Mouse (Mus musculus) embryonic facial prominence, embryonic 11.5 days (tissue): Measurements from ENCODE around the gene Ntn1. TPM values are rescaled to one million over a fixed set of nuclear protein-coding genes. Genes with fewer than 3 reads are reported as not detected.
A peak's percentile ranks its signal among the peaks of the same experiment; 100 is the strongest.

ENCODE experiments used
- ATAC-seq: fragments of 200-750 bp; cut with Nextera tagmentation; replicated peaks from 2 replicates; pipeline ENCODE4 v1.8.0; 2017; ENCODE audit warnings: low read depth; ENCODE audit not compliant: insufficient number of reproducible peaks, low FRiP score, low TSS enrichment
- DNase-seq: peaks from one replicate; pipeline ENCODE4 v3.0.0-alpha.2; 2015; ENCODE audit warnings: low spot score
- H3K27ac ChIP-seq: fragments of 300-500 bp; sonication (generic); replicated peaks from 2 replicates; pipeline ENCODE4 v1.5.1; 2014; ENCODE audit warnings: mild to moderate bottlenecking, low read depth, low read length, control low read depth
- H3K27me3 ChIP-seq: fragments of 300-500 bp; sonication (generic); 2 replicates; pipeline ENCODE4 v1.6.1; 2014; ENCODE audit warnings: mild to moderate bottlenecking, low read length, moderate library complexity, mixed read lengths; ENCODE audit not compliant: control insufficient read depth, insufficient read depth
- H3K36me3 ChIP-seq: fragments of 300-500 bp; sonication (generic); replicated peaks from 2 replicates; pipeline ENCODE4 v1.6.1; 2014; ENCODE audit warnings: low read depth, mild to moderate bottlenecking, low read length, moderate library complexity, mixed read lengths; ENCODE audit not compliant: control insufficient read depth, insufficient read depth
- H3K4me1 ChIP-seq: fragments of 300-500 bp; sonication (generic); 2 replicates; pipeline ENCODE4 v1.6.1; 2014; ENCODE audit warnings: low read length, mixed read lengths; ENCODE audit not compliant: control insufficient read depth, insufficient read depth
- H3K4me2 ChIP-seq: fragments of 300-500 bp; sonication (generic); 2 replicates; pipeline ENCODE4 v1.6.1; 2014; ENCODE audit warnings: low read depth, mild to moderate bottlenecking, control low read depth, low read length, moderate library complexity
- H3K4me3 ChIP-seq: fragments of 300-500 bp; sonication (generic); 2 replicates; pipeline ENCODE4 v1.5.1; 2014; ENCODE audit warnings: low read depth, low read length, control low read depth
- H3K9ac ChIP-seq: fragments of 300-500 bp; sonication (generic); replicated peaks from 2 replicates; pipeline ENCODE4 v1.6.1; 2014; ENCODE audit warnings: mild to moderate bottlenecking, control low read depth, low read length
- H3K9me3 ChIP-seq: fragments of 300-500 bp; sonication (generic); replicated peaks from 2 replicates; pipeline ENCODE4 v1.6.1; 2016; ENCODE audit warnings: mild to moderate bottlenecking, low read length, inconsistent platforms, mixed read lengths; ENCODE audit not compliant: control insufficient read depth
- WGBS: fragments of 180-500 bp; shearing (Covaris S2); extraction: QIAGEN DNeasy Blood & Tissue Kit; methylation state at CpG from one replicate; pipeline ENCODE4 v1.1.7; 2014; 5-methylcytosine and 5-hydroxymethylcytosine counted together
- polyA plus RNA-seq: library from polyadenylated mRNA; unstranded; fragments of >200 nt; fragmentation: Nextera tagmentation; extraction: Ambion mirVana; gene quantifications from 2 replicates; pipeline ENCODE4 v1.2.1, GENCODE M21; 2014

Ntn1 gene
- polyA plus RNA-seq, 1 experiment from 2014 or later: 3.2 TPM

DNA sequence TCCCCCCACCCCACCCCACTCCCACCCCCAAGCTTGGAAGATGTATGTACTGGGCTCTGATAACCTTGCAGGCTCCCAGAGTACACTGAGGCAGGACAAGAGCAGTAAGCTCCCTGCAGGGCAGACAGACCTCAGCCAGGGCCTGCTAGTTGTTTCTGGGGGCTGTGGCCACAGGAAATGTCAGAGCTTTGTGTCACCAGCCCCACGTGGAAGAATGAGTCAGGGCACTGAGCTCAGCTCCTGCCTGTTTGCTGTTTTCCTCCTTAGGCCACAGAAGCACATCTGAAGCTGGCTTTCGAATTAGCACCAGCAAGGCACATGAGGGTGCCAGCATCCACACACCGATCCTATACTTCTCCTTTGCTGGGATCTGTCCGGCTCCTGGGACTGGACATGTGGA, 86.8 kb downstream of the Ntn1 start:
- no peak overlapping the region for H3K4me2 ChIP-seq
- 59% methylated on average over 4 of the region's 4 CpGs for WGBS
- no peak overlapping the region for H3K27ac ChIP-seq
- H3K9ac ChIP-seq: no peak overlapping the region
- H3K4me1 ChIP-seq: no peaks in the 10 kb centered on the region
- H3K27me3 ChIP-seq: no peaks in the 10 kb centered on the region
- DNase-seq: no peak
- no peak overlapping the region for H3K4me3 ChIP-seq
- no peak for ATAC-seq
- H3K9me3 ChIP-seq: no peaks in the 10 kb centered on the region
- no peaks in the 10 kb centered on the region for H3K36me3 ChIP-seq

DNA sequence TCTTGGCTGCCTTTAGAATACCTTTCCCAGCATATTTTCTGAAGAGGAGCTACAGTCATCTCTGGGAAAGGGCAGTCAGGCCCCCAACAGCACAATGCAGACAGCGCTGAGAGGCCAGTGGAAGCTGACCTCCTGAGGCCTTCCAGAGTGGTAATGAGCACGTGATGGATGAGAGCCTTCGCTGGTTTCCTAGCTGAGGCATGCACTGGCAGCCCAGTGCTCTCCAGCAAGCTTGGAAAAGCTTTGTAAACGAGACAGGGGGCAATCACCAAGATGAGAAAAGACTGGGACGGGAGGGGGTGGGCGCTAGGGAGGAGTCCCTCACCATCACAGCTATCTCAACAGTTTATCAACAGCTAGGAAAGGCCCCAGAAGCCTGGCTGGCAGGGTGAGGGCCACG, 87.6 kb downstream of the Ntn1 start:
- Histone ChIP-seq H3K27ac (no peak overlapping the region), H3K4me2 (no peak overlapping the region), H3K9me3 (no peaks in the 10 kb centered on the region), H3K4me1 (no peaks in the 10 kb centered on the region), H3K36me3 (no peaks in the 10 kb centered on the region), H3K27me3 (no peaks in the 10 kb centered on the region), H3K9ac (no peak overlapping the region), H3K4me3 (no peak overlapping the region)
- whole genome bisulfite sequencing: 37% methylated on average over 7 of the region's 7 CpGs
- peak; percentile 17 for DNase-seq
- ATAC-seq: no peak

DNA sequence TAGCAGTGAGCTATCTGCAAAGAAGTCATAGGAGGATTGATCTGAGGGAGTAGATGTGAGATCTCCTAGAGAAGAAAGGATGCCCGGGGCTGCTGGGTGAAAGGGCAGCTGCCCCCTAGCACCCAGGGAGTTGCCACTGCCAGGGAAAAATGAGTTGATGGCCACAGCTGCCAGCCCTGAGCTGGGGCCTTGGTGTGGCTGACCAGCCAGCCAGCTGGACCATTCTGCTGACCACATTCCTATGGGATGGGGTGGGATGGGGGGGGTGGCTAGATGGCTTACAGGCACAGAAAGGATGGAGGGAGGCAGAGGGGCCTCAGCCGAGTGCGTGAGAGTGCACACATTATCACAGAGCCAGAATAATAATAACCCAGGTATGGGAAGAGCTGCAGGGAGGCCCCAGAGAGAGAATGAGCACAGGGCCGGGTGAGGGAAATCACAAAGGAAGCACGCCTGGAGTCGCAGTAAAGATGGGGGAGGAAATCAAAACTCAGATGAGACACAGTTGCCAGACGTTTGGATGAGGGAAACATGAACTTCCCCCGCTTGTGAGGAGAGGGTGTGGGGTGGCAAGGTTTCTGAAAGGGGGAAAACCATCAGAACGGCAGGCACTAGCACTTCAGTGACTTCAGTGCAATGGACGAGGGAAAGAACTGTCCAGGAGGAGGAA, 91.6 kb downstream of the Ntn1 start:
- ATAC-seq: no peak
- Histone ChIP-seq H3K4me3 (no peak overlapping the region), H3K27me3 (no peaks in the 10 kb centered on the region), H3K4me1 (no peaks in the 10 kb centered on the region), H3K27ac (no peak overlapping the region), H3K4me2 (no peak overlapping the region), H3K9me3 (no peaks in the 10 kb centered on the region), H3K36me3 (no peaks in the 10 kb centered on the region), H3K9ac (no peak overlapping the region)
- DNase-seq: no peak
- whole genome bisulfite sequencing: 53% methylated on average over 10 of the region's 10 CpGs

DNA sequence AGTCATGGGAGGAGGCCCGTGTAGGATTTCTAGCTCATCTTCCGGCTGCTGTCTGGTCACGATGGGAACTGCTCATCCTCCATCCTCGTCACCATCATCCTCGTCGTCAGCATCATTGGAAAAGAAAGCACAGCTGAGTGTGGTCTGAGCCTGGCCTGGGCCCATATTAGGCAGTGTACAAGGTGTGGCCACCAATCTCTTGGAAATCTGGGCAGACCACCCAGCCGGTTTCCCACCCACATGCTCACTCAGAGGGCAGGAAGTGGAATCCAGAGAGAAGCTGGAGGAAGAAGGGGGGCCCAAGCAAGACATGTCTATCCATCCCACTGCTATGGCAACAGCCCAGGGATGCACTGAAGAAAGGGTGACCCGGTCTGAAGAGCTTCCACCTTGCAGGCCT, 94.6 kb downstream of the Ntn1 start:
- Histone ChIP-seq H3K4me1 (no peaks in the 10 kb centered on the region), H3K36me3 (no peaks in the 10 kb centered on the region), H3K9ac (no peak overlapping the region), H3K9me3 (no peaks in the 10 kb centered on the region), H3K4me3 (no peak overlapping the region), H3K4me2 (no peak overlapping the region), H3K27ac (no peak overlapping the region), H3K27me3 (no peaks in the 10 kb centered on the region)
- ATAC-seq: no peak
- no peak for DNase-seq
- 70% methylated on average over 8 of the region's 8 CpGs for WGBS

DNA sequence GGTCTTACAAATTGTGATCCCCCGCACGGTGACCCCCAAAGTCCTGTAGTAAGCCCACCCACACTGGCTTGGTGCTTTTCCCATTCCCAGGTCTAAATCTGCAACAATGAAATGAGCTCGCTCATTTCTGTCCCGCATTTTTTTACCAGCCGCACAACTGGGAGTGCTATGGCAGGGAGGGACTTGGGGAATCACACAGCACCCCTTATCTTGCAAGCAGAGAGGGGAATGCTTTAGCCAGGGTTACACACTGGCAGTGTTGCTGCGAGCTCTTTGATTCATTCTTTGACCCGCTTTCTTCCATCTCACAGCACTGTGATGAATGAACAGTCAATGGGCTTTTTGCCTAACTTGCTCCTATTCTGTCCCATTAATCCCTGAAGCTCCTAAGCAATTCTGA, 98.3 kb downstream of the Ntn1 start:
- H3K4me2 ChIP-seq: no peak overlapping the region
- H3K9ac ChIP-seq: no peak overlapping the region
- no peaks in the 10 kb centered on the region for H3K9me3 ChIP-seq
- ATAC-seq (no peak), DNase-seq (no peak)
- H3K27ac ChIP-seq: no peak overlapping the region
- H3K27me3 ChIP-seq: no peaks in the 10 kb centered on the region
- 92% methylated on average over 7 of the region's 7 CpGs for WGBS
- H3K4me1 ChIP-seq: no peaks in the 10 kb centered on the region
- H3K36me3 ChIP-seq: no peaks in the 10 kb centered on the region
- no peak overlapping the region for H3K4me3 ChIP-seq

DNA sequence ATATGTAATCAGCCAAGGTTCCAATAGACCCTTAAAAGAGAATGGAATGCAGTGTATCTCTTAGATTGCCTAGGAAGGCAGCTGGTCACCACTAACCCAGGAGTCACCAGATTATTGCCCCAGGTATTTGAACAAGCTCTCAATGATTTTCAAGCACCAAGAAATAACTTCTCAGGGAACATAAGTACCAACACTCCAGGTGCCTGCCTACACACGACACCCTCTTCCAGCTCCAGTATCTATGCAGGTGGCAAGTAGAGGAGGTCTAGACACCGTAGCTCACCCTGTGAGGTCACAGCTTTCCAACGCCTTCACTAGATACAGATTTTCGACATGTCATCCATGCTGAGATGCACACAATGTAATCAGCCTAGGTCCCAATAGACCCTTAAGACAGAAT, 99.0 kb downstream of the Ntn1 start:
- no peak for ATAC-seq
- DNase-seq: no peak
- WGBS: 87% methylated on average over 4 of the region's 4 CpGs

DNA sequence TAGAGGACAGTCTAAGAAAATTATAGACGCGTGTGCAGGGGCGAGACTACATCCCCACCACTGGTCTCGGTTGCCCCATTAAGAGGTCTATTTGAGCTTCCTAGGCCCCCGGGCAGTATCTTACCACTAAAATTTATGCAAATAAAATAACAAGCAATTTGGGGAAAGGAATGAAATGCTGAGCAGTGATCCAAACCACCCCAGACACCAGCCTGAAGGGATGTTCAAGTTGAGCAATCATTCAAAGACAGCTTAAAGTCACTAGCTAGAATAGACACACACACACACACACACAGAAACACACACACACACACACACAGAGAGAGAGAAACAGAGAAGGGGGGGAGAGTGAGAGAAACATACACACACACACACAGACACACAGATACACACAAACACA, 105.1 kb downstream of the Ntn1 start:
- ATAC-seq: no peak
- H3K4me3 ChIP-seq: no peak overlapping the region
- 76% methylated on average over 5 of the region's 5 CpGs for WGBS

More for the DNA sequence above, 99.0 kb downstream of the Ntn1 start:
- H3K4me1 ChIP-seq: no peaks in the 10 kb centered on the region
- no peaks in the 10 kb centered on the region for H3K9me3 ChIP-seq
- H3K9ac ChIP-seq: no peak overlapping the region
- no peak overlapping the region for H3K4me2 ChIP-seq
- no peak overlapping the region for H3K27ac ChIP-seq
- no peak overlapping the region for H3K4me3 ChIP-seq
- H3K27me3 ChIP-seq: no peaks in the 10 kb centered on the region
- no peaks in the 10 kb centered on the region for H3K36me3 ChIP-seq

DNA sequence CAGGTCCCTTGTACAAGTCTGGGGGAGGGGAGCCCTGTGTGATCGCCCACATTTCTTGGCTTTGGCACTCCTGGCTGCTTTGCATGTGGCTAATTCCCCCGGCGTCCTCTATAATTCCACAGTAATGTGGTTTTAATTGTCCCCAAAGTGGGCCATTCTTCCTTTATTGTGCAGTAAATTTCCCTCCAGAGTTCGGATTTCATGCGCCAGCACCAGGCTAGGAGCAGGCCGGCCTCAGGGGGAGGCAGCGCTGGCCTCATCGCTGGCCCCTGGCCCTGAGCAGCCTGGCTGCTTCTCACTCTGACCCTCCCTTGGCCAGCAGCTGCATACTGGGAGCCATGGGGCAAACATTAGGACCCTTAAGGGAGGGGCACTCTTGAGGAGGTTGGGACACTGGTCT, 110.0 kb downstream of the Ntn1 start:
- H3K27ac ChIP-seq: no peak overlapping the region
- H3K36me3 ChIP-seq: no peaks in the 10 kb centered on the region
- H3K4me2 ChIP-seq: no peak overlapping the region
- H3K9me3 ChIP-seq: no peaks in the 10 kb centered on the region
- WGBS: 31% methylated on average over 8 of the region's 8 CpGs
- DNase-seq (peak; percentile 29), ATAC-seq (0 out of 2 replicates have a peak, but pooled peaks have one; percentile 59)
- no peaks in the 10 kb centered on the region for H3K27me3 ChIP-seq
- no peak overlapping the region for H3K4me3 ChIP-seq
- H3K4me1 ChIP-seq: no peaks in the 10 kb centered on the region; the same call in none of the 2 replicates
- H3K9ac ChIP-seq: no peak overlapping the region

More for the DNA sequence above, 105.1 kb downstream of the Ntn1 start:
- Histone ChIP-seq H3K27me3 (no peaks in the 10 kb centered on the region), H3K4me2 (no peak overlapping the region), H3K4me1 (no peaks in the 10 kb centered on the region; the same call in none of the 2 replicates), H3K36me3 (no peaks in the 10 kb centered on the region), H3K9me3 (no peaks in the 10 kb centered on the region), H3K27ac (no peak overlapping the region), H3K9ac (no peak overlapping the region)
- no peak for DNase-seq
